Mouse (Mus musculus) MEL (cell line): ENCODE measurements at regions not wholly inside any gene's neighbourhood (a gene's known extent, or its start where the extent isn't known, plus 50 kb on each side); places are given as distances from the start of the nearest gene placed in this dataset.

Experiments
- CTCF ChIP-seq, 3 experiments: IDR thresholded peaks in 2 of 3; conservative IDR thresholded peaks in 1 of 3; 2 replicates each; pipeline ENCODE4 v1.5.1; 2011 to 2012; ENCODE audit warnings: low read length in 3 of 3, low read depth in 2 of 3, mild to moderate bottlenecking in 2 of 3, improper control_type of control experiment in 1 of 3, inconsistent platforms in 1 of 3, mixed read lengths in 1 of 3, moderate library complexity in 1 of 3; ENCODE audit not compliant: control insufficient read depth in 1 of 3, insufficient read depth in 1 of 3, poor library complexity in 1 of 3, severe bottlenecking in 1 of 3
- POLR2A ChIP-seq, 2 experiments: IDR thresholded peaks; 2 replicates each; pipeline ENCODE4 v1.6.1; 2011 to 2012; ENCODE audit warnings: low read length in 2 of 2, mild to moderate bottlenecking in 2 of 2, control low read depth in 1 of 2, improper control_type of control experiment in 1 of 2, low read depth in 1 of 2, moderate library complexity in 1 of 2; ENCODE audit not compliant: control insufficient read depth in 1 of 2, insufficient read depth in 1 of 2, poor library complexity in 1 of 2
- RAD21 ChIP-seq: IDR thresholded peaks from 2 replicates; pipeline ENCODE4 v1.6.1; 2011; ENCODE audit warnings: mild to moderate bottlenecking, low read depth, low read length, improper control_type of control experiment
- RCOR1 ChIP-seq: IDR thresholded peaks from 2 replicates; pipeline ENCODE4 v1.6.1; 2012; ENCODE audit warnings: low read depth, mild to moderate bottlenecking, inconsistent platforms, low read length, improper control_type of control experiment
- TAL1 ChIP-seq: IDR thresholded peaks from 2 replicates; pipeline ENCODE4 v1.6.1; 2012; ENCODE audit warnings: mild to moderate bottlenecking, inconsistent platforms, low read length, moderate library complexity, mixed read lengths
- ZKSCAN1 ChIP-seq: IDR thresholded peaks from 2 replicates; pipeline ENCODE4 v1.6.1; 2012; ENCODE audit warnings: low read depth, mild to moderate bottlenecking, inconsistent platforms, low read length, improper control_type of control experiment, moderate library complexity
- ZNF384 ChIP-seq: IDR thresholded peaks from 2 replicates; pipeline ENCODE4 v1.6.1; 2012; ENCODE audit warnings: low read depth, mild to moderate bottlenecking, inconsistent platforms, low read length, improper control_type of control experiment

GRCm38 (mm10) chr2:61527127-61527526 is 51.3 kb upstream of the Tank start:
- TF ChIP-seq CTCF (IDR thresholded peaks at IDR 0.05 in 2 of 3, conservative IDR thresholded peaks at IDR 0.05 in 1 of 3; ENCODE audit: control insufficient read depth in 1 of 3, insufficient read depth in 1 of 3, low read depth in 2 of 3, low read length in 3 of 3, poor library complexity in 1 of 3, severe bottlenecking in 1 of 3) (no peak), ZKSCAN1 (no peak), ZNF384 (no peak), RCOR1 (no peak), RAD21 (no peak), POLR2A (IDR thresholded peaks at IDR 0.05; ENCODE audit: control insufficient read depth in 1 of 2, insufficient read depth in 1 of 2, low read depth in 1 of 2, low read length in 2 of 2, poor library complexity in 1 of 2) (no peak), TAL1 (no peak)
